Mouse (Mus musculus) bone marrow macrophage, adult 2 months (primary cell): ENCODE measurements at regions not wholly inside any gene's neighbourhood (a gene's known extent, or its start where the extent isn't known, plus 50 kb on each side); places are given as distances from the start of the nearest gene placed in this dataset.

Experiments used
- CTCF ChIP-seq: IDR thresholded peaks from 2 replicates; pipeline ENCODE4 v1.5.1; 2012; ENCODE audit warnings: low read depth, mild to moderate bottlenecking, low read length, moderate library complexity
- POLR2A ChIP-seq: IDR thresholded peaks from 2 replicates; pipeline ENCODE4 v1.6.1; 2012; ENCODE audit warnings: mild to moderate bottlenecking, low read depth, low read length, borderline replicate concordance

DNA sequence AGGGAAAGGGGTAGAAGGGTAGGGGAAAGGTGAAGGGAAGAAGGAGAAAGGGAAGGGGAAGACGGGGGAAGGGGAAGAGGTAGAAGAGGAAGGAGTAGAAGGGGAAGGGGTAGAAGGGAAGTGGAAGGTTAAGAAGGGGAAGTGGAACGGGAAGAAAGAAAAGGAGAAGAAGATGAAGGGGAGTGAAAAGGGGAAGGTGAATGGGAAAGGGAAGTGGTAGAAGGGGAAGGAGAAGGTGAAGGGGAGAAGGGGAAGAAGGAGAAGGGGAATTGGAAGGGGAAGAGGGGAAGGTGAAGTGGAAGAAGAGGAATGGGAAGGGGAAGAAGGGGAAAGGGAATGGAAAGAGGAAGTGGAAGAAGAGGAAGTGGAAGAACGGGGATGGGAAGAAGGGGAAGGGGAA, 737.3 kb upstream of the Cdh12 start:
- TF ChIP-seq POLR2A = no peak
- no peak for TF ChIP-seq CTCF
